Mouse (Mus musculus) lung, adult 2 months (tissue): ENCODE results near the gene Mecom. TPM values are rescaled to one million over a fixed set of nuclear protein-coding genes. Genes with fewer than 3 reads are reported as not detected.

Source experiments
- DNase-seq: peaks from one replicate; pipeline ENCODE4 v3.0.0; 2022
- H3K4me1 ChIP-seq: fragments of 200-500 bp; 2 replicates; pipeline ENCODE4 v1.6.1; 2011; ENCODE audit warnings: low read length; ENCODE audit not compliant: control insufficient read depth, insufficient read depth
- H3K4me3 ChIP-seq: fragments of 200-500 bp; replicated peaks from 2 replicates; pipeline ENCODE3; 2011; ENCODE audit warnings: low read depth, mild to moderate bottlenecking, control low read depth, low read length; ENCODE audit errors: extremely low read depth
- CTCF ChIP-seq: fragments of 200-500 bp; IDR thresholded peaks from 2 replicates; pipeline ENCODE4 v1.5.1; 2011; ENCODE audit warnings: mild to moderate bottlenecking, low read length, control low read depth; ENCODE audit not compliant: insufficient read depth
- POLR2A ChIP-seq: fragments of 200-500 bp; IDR thresholded peaks from 2 replicates; pipeline ENCODE4 v1.6.1; 2011; ENCODE audit warnings: low read depth, mild to moderate bottlenecking, control low read depth, low read length, borderline replicate concordance; ENCODE audit errors: extremely low read depth
- WGBS: fragments of 180-500 bp; shearing (Covaris S2); methylation state at CpG from one replicate; pipeline ENCODE4 v1.1.7; 2018; 5-methylcytosine and 5-hydroxymethylcytosine counted together
- polyA plus RNA-seq: library from polyadenylated mRNA; depleted of rRNA; stranded (reverse); fragments of >200 nt; gene quantifications from 2 replicates; pipeline ENCODE4 v1.2.3, GENCODE M21; 2012

Mecom gene
- polyA plus RNA-seq, 1 experiment = 16.0 TPM

- Histone ChIP-seq H3K4me1 (no peaks in the 10 kb centered on the region), H3K4me3 (no peak overlapping the region)
- WGBS = 58% methylated on average over 5 of the region's 5 CpGs
- no peak for DNase-seq
- TF ChIP-seq CTCF = no peak
- TF ChIP-seq POLR2A = no peak
These were observed 371.2 kb downstream of the Mecom start for GRCm38 (mm10) chr3:30176615-30177014.

- no peak for TF ChIP-seq POLR2A
- TF ChIP-seq CTCF = no peak
- Histone ChIP-seq H3K4me3 (no peak overlapping the region), H3K4me1 (no peaks in the 10 kb centered on the region)
- DNase-seq = no peak
- WGBS = 62% methylated on average over 3 of the region's 3 CpGs
These were observed 374.0 kb downstream of the Mecom start for GRCm38 (mm10) chr3:30173812-30174211.

- H3K4me3 ChIP-seq = no peak overlapping the region
- no peak for TF ChIP-seq POLR2A
- no peak for TF ChIP-seq CTCF
- 95% methylated on average over 3 of the region's 3 CpGs for WGBS
- no peaks in the 10 kb centered on the region for H3K4me1 ChIP-seq
- DNase-seq = no peak
These were observed 379.2 kb downstream of the Mecom start for GRCm38 (mm10) chr3:30168396-30169186.

- no peak overlapping the region for H3K4me3 ChIP-seq
- DNase-seq = no peak
- WGBS = 74% methylated on average over 3 of the region's 3 CpGs
- TF ChIP-seq CTCF (no peak), POLR2A (no peak)
- H3K4me1 ChIP-seq = no peaks in the 10 kb centered on the region
These were observed 380.8 kb downstream of the Mecom start for GRCm38 (mm10) chr3:30167027-30167426.

GRCm38 (mm10) chr3:30164834-30165233 is 383.0 kb downstream of the Mecom start:
- no peak for TF ChIP-seq CTCF
- TF ChIP-seq POLR2A = no peak
- peaks cover 8% of the 10 kb centered on the region; the same call in 1 of the 2 replicates for H3K4me1 ChIP-seq
- WGBS = 60% methylated on average over 4 of the region's 4 CpGs
- no peak overlapping the region for H3K4me3 ChIP-seq
- no peak for DNase-seq

- Histone ChIP-seq H3K4me3 (no peak overlapping the region), H3K4me1 (peaks cover 8% of the 10 kb centered on the region; the same call in 1 of the 2 replicates)
- TF ChIP-seq CTCF (no peak), POLR2A (no peak)
- WGBS = 74% methylated on average over 4 of the region's 4 CpGs
- DNase-seq = no peak
These were observed 384.4 kb downstream of the Mecom start for GRCm38 (mm10) chr3:30163390-30163789.

GRCm38 (mm10) chr3:30160961-30161670 is 386.7 kb downstream of the Mecom start:
- TF ChIP-seq CTCF (no peak), POLR2A (no peak)
- Histone ChIP-seq H3K4me3 (no peak overlapping the region), H3K4me1 (peaks cover 11% of the 10 kb centered on the region)
- 26% methylated on average over 5 of the region's 5 CpGs for WGBS
- peak; percentile 31 for DNase-seq

GRCm38 (mm10) chr3:30160346-30160745 is 387.5 kb downstream of the Mecom start:
- 83% methylated on average over 5 of the region's 5 CpGs for WGBS
- DNase-seq = no peak
- TF ChIP-seq CTCF (no peak), POLR2A (no peak)

GRCm38 (mm10) chr3:30157128-30157670 is 390.6 kb downstream of the Mecom start:
- H3K4me1 ChIP-seq = peaks cover 11% of the 10 kb centered on the region
- DNase-seq = no peak
- 82% methylated on average over 7 of the region's 7 CpGs for WGBS
- H3K4me3 ChIP-seq = no peak overlapping the region
- TF ChIP-seq POLR2A (no peak), CTCF (no peak)

More at GRCm38 (mm10) chr3:30160346-30160745, 387.5 kb downstream of the Mecom start:
- Histone ChIP-seq H3K4me3 (no peak overlapping the region), H3K4me1 (peaks cover 11% of the 10 kb centered on the region)
